Mouse (Mus musculus) heart, adult 2 months (tissue): ENCODE results near the gene Ap2s1. TPM values are rescaled to one million over a fixed set of nuclear protein-coding genes. Genes with fewer than 3 reads are reported as not detected.
"Not testable (repeated sequence)": the region's sequence is repeated elsewhere in the genome, so short reads cannot be mapped to it uniquely, and the experiment has no call there.

ENCODE experiments used
- DNase-seq, 2 experiments: peaks; one replicate each; pipeline ENCODE4 v3.0.0; 2021
- H3K27ac ChIP-seq: fragments of 200-600 bp; 2 replicates; pipeline ENCODE4 v1.8.1; 2022
- H3K27me3 ChIP-seq: fragments of 200-500 bp; 2 replicates; pipeline ENCODE4 v1.6.1; 2012; ENCODE audit warnings: mild to moderate bottlenecking, low read length, inconsistent platforms, mixed read lengths; ENCODE audit not compliant: control insufficient read depth, insufficient read depth
- H3K36me3 ChIP-seq: fragments of 200-500 bp; 2 replicates; pipeline ENCODE4 v1.6.1; 2012; ENCODE audit warnings: low read length, inconsistent platforms; ENCODE audit not compliant: control insufficient read depth, insufficient read depth
- H3K4me1 ChIP-seq: fragments of 200-500 bp; 2 replicates; pipeline ENCODE4 v1.6.1; 2011; ENCODE audit warnings: low read length; ENCODE audit not compliant: control insufficient read depth, insufficient read depth
- H3K4me3 ChIP-seq: fragments of 200-600 bp; 2 replicates; pipeline ENCODE4 v1.8.1; 2022
- H3K79me2 ChIP-seq: fragments of 200-500 bp; replicated peaks from 2 replicates; pipeline ENCODE4 v1.6.1; 2012; ENCODE audit warnings: mild to moderate bottlenecking, inconsistent platforms, low read length, moderate library complexity, mixed read lengths; ENCODE audit not compliant: control insufficient read depth, insufficient read depth
- H3K9ac ChIP-seq: fragments of 200-500 bp; 2 replicates; pipeline ENCODE4 v1.6.1; 2012; ENCODE audit warnings: low read depth, mild to moderate bottlenecking, control low read depth, inconsistent platforms, low read length, mixed read lengths
- CTCF ChIP-seq: fragments of 200-600 bp; IDR thresholded peaks from 2 replicates; pipeline ENCODE4 v1.8.1; 2022; ENCODE audit warnings: antibody characterized with exemption, mild to moderate bottlenecking, moderate library complexity
- EP300 ChIP-seq: fragments of 200-500 bp; IDR thresholded peaks from 2 replicates; pipeline ENCODE4 v1.6.1; 2011; ENCODE audit warnings: low read depth, low read length, control low read depth; ENCODE audit not compliant: insufficient read depth
- POLR2A ChIP-seq: fragments of 200-500 bp; IDR thresholded peaks from 2 replicates; pipeline ENCODE4 v1.6.1; 2011; ENCODE audit warnings: mild to moderate bottlenecking, low read depth, low read length, control low read depth; ENCODE audit not compliant: insufficient read depth
- WGBS: fragments of 180-500 bp; shearing (Covaris S2); methylation state at CpG from one replicate; pipeline ENCODE4 v1.1.7; 2018; 5-methylcytosine and 5-hydroxymethylcytosine counted together
- intact Hi-C: fragments of 180-260 bp; cut with DNase I; formaldehyde crosslinking; loops from one replicate; pipeline ENCODE4 v1.15.1; 2025
- polyA plus RNA-seq: library from polyadenylated mRNA; depleted of rRNA; stranded (reverse); fragments of >200 nt; gene quantifications from 2 replicates; pipeline ENCODE4 v1.2.3, GENCODE M21; 2012
- total RNA-seq, 2 experiments: library from RNA; stranded (reverse); gene quantifications; 2 replicates each; pipeline ENCODE4 v1.2.3; 2021

The Ap2s1 gene
- total and polyA plus RNA-seq, 3 experiments: 69.7 to 123 (median 75.3) TPM

DNA sequence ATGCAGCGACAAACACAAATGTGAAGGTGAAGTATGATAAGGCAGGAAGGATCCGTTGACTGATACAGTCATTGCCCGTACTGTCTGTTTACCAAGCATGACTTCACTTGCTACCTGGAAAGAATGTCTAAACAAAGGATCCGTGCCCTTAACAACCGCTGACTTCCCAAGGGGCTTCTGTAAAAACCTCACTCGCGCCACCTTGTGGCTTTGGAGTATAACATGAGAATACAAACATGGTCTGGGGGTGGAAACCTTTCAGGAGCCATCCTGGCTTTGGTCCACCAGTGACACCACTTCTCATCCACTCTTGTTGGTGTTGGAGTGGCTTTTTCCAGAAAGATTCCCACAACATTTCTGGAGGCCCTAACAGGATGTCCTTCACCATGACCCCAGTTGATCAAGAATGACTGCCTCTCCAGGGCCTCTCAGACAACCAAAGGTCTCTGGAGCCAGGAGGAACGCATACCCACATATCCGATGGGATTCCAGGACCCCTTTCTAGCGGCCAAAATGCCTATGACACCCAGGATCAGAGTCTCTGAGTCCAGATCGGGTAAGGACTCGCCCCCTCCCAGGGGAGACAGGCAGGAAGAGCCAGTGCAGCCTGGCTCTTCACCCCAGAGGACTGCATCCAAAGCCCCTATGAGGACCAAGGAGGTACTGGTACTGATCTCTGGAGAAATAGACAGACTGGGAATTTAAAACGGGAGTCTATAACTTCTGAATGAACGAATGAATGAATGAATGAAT, 9.4 kb upstream of the Ap2s1 start:
- H3K4me3 ChIP-seq: peak overlapping the region; percentile 30; the same call in 1 of the 2 replicates
- peaks cover 10% of the 10 kb centered on the region for H3K4me1 ChIP-seq
- WGBS: 9% methylated on average over 14 of the region's 14 CpGs

GRCm38 (mm10) chr7:16729563-16729962, 8.6 kb upstream of the Ap2s1 start:
- intact Hi-C loops: loop anchor here (2.0 kb wide), 1 partner anchor 29 kb away; no protein-coding TSS in a partner anchor
- WGBS: 9% methylated on average over 7 of the region's 7 CpGs
- H3K36me3 ChIP-seq, H3K27me3 ChIP-seq, H3K4me1 ChIP-seq, H3K9ac ChIP-seq, H3K27ac ChIP-seq, DNase-seq, H3K4me3 ChIP-seq, H3K79me2 ChIP-seq: not testable (repeated sequence)

More for the DNA sequence above, 9.4 kb upstream of the Ap2s1 start:
- Histone ChIP-seq H3K79me2 (no peaks in the 10 kb centered on the region), H3K9ac (peak overlapping the region; percentile 61), H3K36me3 (no peaks in the 10 kb centered on the region), H3K27me3 (no peaks in the 10 kb centered on the region), H3K27ac (peak overlapping the region; percentile 46)
- peak; percentile 77 to 81 for DNase-seq
- TF ChIP-seq POLR2A (no peak), EP300 (peak; percentile 32; the same call in 1 of the 2 replicates), CTCF (peak; percentile 87)
- intact Hi-C loops: loop anchor here (1.0 to 2.0 kb wide), 2 partner anchors 28 to 98 kb away; no protein-coding TSS in a partner anchor

DNA sequence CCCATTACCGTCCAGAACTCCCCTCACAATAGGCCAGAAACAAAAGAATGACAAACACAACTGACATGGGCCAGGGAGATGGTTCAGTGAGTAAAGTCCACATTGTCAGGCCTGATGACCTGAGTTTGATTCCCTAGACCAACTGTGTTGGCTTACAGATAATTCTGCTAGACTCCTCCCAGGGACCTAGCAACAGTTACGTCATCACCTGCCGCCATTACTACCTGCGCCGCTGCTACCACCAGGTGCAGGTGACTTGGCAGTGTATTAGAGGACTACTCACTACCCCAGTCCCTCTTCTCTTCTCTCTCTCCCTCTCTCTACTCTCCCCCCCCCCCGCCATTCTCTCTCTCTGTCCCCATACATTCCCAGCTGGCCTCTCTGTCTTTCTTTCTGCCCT, 7.4 kb upstream of the Ap2s1 start:
- Histone ChIP-seq H3K36me3 (no peaks in the 10 kb centered on the region), H3K4me1 (peaks cover 10% of the 10 kb centered on the region), H3K4me3 (no peak overlapping the region), H3K9ac (no peak overlapping the region), H3K27ac (no peak overlapping the region), H3K79me2 (no peaks in the 10 kb centered on the region), H3K27me3 (no peaks in the 10 kb centered on the region)
- DNase-seq: no peak
- intact Hi-C loops: loop anchor here (10.0 kb wide), 2 partner anchors 346 to 416 kb away; partner anchors contain the start of gene Sae1
- TF ChIP-seq EP300 (no peak), CTCF (no peak)
- WGBS: 97% methylated on average over 6 of the region's 6 CpGs

DNA sequence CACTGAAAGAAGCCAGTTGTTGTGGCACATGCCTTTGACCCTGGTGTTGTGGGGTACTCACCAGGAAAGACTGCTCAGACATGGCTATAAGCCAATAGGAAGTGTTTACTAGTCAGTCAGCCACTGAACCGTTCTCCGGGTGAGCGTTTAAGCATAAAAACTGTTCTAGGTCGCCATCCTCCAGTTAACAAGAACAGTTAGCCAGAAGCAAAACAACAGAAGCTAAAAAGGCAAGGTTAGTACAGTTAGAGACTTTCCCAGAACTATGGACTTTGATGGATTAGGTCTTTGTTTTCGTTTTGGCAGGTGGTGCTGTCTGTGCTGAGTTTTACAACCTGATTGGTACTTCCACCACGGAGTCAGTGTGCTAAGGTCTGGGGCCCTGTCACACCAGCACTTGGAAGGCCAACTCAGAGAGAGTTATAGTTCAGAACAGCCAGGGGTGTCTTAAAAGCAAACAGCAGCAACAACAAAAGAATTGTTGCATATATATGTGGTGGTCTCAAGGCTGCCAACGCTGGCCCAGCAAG, 6.3 kb upstream of the Ap2s1 start:
- no peak for DNase-seq
- Histone ChIP-seq H3K79me2 (no peaks in the 10 kb centered on the region), H3K4me3 (no peak overlapping the region), H3K27ac (no peak overlapping the region), H3K9ac (no peak overlapping the region), H3K4me1 (peaks cover 10% of the 10 kb centered on the region), H3K36me3 (no peaks in the 10 kb centered on the region), H3K27me3 (no peaks in the 10 kb centered on the region)
- TF ChIP-seq EP300 (no peak), CTCF (no peak), POLR2A (no peak)
- 47% methylated on average over 7 of the region's 7 CpGs for WGBS
- intact Hi-C loops: loop anchor here (10.0 kb wide), 2 partner anchors 347 to 417 kb away; partner anchors contain the start of gene Sae1

DNA sequence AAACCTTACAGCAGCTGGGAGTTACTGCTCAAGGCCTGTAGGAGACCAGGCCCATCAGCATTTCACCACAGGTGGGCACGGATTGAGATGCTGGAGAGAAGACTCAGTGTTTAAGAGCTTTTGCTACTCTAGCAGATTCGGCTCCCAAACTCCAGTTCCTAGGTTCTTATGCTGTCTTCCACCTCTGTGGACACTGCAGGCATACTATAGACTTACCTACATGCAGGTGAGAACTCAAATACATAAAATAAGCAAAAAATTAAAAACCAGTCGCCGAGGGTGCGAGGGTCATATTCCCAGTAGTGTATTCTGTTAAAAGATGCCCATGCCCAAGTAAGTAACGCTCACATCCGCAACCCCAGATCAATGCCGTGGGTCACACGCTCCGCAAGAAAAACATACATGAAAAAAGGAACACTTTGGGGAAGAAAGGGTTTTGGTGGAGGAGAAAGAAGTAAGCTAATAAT, 571 bp upstream of the Ap2s1 start:
- Histone ChIP-seq H3K4me1 (no peaks in the 10 kb centered on the region; the same call in 1 of the 2 replicates), H3K4me3 (peak overlapping the region; percentile 62), H3K36me3 (no peaks in the 10 kb centered on the region), H3K27ac (no peak overlapping the region; the same call in 1 of the 2 replicates), H3K9ac (no peak overlapping the region), H3K79me2 (peaks cover 7% of the 10 kb centered on the region; the same call in 1 of the 2 replicates), H3K27me3 (no peaks in the 10 kb centered on the region)
- intact Hi-C loops: loop anchor here (10.0 kb wide), 2 partner anchors 353 to 423 kb away; partner anchors contain the start of gene Sae1
- DNase-seq: no peak
- TF ChIP-seq POLR2A (no peak), CTCF (no peak), EP300 (no peak)
- WGBS: 40% methylated on average over 10 of the region's 10 CpGs

- no peak for DNase-seq
- H3K36me3 ChIP-seq: no peaks in the 10 kb centered on the region
- intact Hi-C loops: loop anchor here (10.0 kb wide), 2 partner anchors 354 to 424 kb away; partner anchors contain the start of gene Sae1
- peak overlapping the region; percentile 95 for H3K9ac ChIP-seq
- WGBS: 37% methylated on average over 10 of the region's 10 CpGs
- peak overlapping the region; percentile 62 for H3K4me3 ChIP-seq
- peaks cover 7% of the 10 kb centered on the region; the same call in 1 of the 2 replicates for H3K79me2 ChIP-seq
- H3K27me3 ChIP-seq: no peaks in the 10 kb centered on the region
- peak overlapping the region; percentile 71; the same call in 1 of the 2 replicates for H3K27ac ChIP-seq
- peaks cover 2% of the 10 kb centered on the region; the same call in 1 of the 2 replicates for H3K4me1 ChIP-seq
- TF ChIP-seq CTCF (no peak), POLR2A (no peak), EP300 (no peak)
Observed at GRCm38 (mm10) chr7:16739056-16739604, 920 bp downstream of the Ap2s1 start.
